Mouse (Mus musculus): ENCODE data around the gene Nras. TPM values are rescaled to one million over a fixed set of nuclear protein-coding genes. Genes with fewer than 3 reads are reported as not detected.

Nras gene
- total RNA-seq (2021), result 10 to 100 TPM; 67.0 to 87.2 TPM
- long read RNA-seq, experiment 1, full-length matches to known transcripts, result 29 of 37 reads
- long read RNA-seq, experiment 1, partial matches to known transcripts, result 2 of 37 reads
- long read RNA-seq, experiment 1, other reads (novel, unspliced or antisense), result 6 of 37 reads
- long read RNA-seq, experiment 2, full-length matches to known transcripts, result 29 of 31 reads
- long read RNA-seq, experiment 2, partial matches to known transcripts, result 0 of 31 reads
- long read RNA-seq, experiment 2, other reads (novel, unspliced or antisense), result 2 of 31 reads

DNA sequence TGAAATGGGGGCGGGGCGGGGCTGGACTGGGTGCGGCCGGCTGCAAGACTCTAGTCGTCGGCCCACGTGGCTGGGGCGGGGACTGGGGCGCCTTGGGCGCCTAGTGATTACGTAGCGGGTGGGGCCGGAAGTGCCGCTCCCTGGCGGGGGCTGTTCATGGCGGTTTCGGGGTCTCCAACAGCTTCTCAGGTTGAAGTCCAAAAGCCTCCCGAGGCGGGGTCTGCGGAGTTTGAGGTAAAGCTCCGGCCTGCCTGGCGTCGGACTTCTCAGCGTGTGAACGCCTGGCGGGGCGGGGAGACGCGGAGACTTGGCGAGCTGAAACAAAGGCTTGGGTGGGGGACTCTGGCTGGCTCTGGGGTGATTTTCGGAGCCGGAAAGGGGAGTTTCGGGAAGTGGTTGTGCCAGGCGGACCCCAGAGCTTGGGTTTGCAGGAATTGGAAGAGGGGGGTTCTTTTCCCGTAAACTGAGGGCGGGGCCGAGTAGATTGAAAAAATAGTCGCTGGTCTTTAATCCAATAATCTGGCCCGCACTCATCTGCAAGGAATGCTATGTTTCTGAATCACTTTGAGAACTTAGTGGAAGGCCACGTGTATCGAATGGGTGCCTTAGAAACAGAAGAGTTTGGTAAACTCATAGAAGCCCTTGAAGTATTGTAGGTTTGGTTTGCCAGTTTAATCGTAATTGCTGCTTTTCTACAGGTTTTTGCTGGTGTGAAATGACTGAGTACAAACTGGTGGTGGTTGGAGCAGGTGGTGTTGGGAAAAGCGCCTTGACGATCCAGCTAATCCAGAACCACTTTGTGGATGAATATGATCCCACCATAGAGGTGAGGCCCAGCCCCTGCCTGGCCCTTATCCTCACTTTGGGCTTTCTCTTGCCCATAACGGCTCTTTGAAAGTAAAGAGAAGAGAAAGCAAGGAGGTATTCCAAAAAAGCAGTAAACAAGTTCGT, at the start of gene Nras:
Gene Nras, plus strand, starts transcription at position 79 of the 951 bp plus-strand sequence.
- intact Hi-C loops (cut with DNase I), result loop anchor here (2.0 to 5.0 kb wide), 3 partner anchors 36 to 112 kb away; partner anchors contain the start of genes Bcas2 and Csde1
- DNase-seq, result peak; percentile 95 to 98

DNA sequence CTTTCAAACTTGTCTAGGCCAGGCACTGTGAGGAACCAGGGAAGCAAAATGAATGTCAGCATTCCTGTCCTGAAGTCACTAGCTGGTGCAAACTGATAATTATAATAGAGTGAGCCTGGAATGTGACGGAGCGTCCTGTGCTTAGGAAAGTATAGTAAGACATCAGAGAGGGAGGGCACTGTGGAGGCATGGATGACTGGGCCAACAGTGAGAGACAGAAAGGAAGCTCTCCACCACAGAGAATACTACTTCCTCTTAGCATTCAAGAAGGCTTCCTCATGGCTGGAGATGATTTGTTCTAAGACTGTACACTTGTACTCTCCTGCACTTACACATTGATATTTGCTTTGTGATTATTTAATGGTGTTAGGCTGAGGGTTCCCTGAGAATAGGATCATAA, 40.7 kb upstream of the Nras start:
- intact Hi-C loops (cut with DNase I), result no loop called here
- no peak for DNase-seq

DNA sequence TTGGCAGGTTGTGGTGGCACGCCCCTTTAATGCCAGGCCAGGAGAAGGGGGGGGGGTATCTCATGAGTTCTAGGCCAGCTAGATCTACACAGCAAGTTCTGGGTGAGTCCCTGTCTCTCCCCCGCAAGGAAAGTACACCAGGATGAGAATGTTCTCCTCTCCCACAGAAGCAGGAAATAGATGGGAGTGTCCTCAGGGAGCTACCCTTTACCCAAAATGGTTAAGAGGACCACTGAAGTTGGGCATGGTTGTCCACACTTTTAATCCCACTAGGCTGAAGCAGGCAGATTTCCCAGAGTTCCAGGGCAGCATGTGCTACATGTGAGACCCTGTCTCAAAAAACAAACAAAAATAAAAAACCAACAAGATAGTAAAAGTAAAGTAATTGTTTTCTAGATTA, 38.6 kb upstream of the Nras start:
- intact Hi-C loops (cut with DNase I), result loop anchor here (2.0 kb wide), 1 partner anchor 21 kb away; no protein-coding TSS in a partner anchor
- DNase-seq, result no peak

DNA sequence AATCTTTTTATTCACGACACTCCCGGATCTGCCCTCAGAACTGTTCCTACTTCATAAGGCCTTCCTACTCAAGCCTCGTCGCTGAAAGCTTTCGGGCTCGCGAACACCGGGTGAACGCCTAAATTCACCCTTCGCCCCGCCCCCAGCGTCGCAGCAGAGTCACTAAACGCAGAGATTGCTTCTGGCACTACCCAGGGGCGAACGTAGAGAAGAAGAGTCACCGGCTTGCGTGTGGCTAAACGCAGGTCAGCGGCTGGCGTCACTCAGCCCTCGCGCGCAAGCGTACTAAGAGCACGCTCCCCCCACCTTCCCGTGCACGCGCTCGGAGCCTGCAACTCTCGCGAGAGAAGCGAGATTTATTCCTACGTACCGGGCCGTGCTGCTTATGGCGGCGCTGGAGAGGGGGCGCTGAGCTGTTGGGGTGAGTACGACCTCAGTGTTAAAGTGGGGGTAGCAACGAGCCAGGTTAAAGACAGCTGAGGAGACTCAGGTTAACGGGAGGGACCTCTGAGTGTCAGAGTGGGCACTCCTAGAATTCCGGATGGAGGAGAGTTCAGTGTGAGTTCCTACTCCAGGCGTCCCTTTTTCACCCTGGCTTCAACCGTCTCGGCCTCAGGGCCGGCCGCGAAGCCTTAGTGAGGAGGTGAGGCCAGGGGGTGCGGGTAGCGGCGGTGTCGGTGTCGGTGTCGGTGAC, 37.7 kb upstream of the Nras start, which contains the start of gene Csde1:
Gene Csde1, plus strand, starts transcription at position 178 of the 694 bp plus-strand sequence.
- peak; percentile 96 to 97 for DNase-seq
- intact Hi-C loops (cut with DNase I), result loop anchor here (5.0 to 10.0 kb wide), 2 partner anchors 37 to 1764 kb away; partner anchors contain the start of genes Fam19a3, Nras, Ppm1j and Rhoc

DNA sequence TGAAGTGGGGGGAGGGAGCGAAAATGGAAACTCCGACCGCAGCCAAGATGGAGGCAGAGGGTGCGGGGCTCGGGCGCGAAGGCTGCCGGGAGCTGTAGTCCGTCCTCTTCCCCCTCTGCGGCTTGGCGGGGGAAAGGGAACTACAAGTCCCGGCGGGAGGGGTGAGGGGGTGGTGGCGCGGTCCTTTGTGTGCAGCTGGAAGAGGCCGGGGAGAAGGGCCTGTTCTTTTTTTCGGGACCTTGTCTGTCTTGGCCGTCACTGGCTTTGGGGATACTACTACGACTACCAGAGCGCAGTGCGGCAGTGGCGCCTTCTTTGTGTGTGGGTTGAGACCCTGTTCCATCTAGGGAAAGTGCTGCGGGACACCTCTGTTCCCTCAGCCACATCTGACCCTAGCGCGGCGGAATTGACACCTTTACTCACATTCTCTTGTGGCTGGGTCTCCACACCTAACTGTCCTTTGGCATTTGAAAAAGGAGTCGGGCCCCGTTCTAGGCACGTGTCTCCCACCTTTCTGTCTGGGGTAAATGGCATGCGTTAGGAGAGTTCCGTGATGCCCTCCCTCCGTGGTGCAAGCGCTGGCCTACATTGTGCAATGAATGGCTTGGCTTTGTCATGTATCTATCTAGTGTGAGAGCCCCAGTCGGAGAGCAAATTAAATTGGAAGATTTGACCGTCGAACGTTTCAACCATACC, 37.0 kb upstream of the Nras start:
- intact Hi-C loops (cut with DNase I), result loop anchor here (5.0 to 10.0 kb wide), 2 partner anchors 36 to 1764 kb away; partner anchors contain the start of genes Fam19a3, Nras, Ppm1j and Rhoc
- DNase-seq, result peak; percentile 88 to 90

DNA sequence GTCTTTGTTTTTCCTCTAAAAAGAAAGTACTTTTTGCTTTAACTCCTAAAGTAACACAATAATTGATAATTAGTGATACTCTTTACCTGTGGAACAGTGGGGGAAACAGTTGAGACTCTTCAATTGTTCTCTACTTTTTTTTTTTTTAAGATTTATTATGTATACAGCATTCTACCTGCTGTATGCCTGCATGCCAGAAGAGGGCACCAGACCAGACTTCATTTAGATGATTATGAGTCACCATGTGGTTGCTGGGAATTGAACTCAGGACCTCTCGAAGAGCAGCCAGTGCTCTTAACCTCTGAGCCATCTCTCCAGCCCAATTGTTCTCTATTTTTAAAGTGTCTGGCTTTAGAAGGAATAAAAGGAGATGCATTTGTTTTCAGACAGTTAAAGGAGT, 31.9 kb upstream of the Nras start:
- no peak for DNase-seq
- intact Hi-C loops (cut with DNase I), result loop anchor here (10.0 kb wide), 1 partner anchor 1759 kb away; the partner anchor contains the start of genes Fam19a3, Ppm1j and Rhoc

DNA sequence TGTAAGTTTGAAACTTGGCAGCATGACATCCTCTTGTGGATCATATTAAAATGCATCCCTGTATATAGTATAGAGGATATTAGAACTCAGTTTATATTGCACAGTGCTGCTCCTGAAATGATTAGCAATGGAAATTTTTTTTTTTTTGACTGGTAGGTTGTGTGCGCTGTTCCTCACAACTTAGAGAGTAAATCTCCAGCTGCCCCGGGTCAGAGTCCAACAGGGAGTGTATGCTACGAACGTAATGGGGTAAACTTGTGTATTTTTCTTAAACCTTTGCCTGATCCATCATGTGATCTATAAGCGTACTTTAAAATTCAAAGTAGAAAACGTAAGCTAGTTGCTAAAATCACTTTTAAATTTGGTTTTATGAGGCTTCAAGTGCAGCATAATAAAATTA, 17.8 kb upstream of the Nras start:
- intact Hi-C loops (cut with DNase I), result no loop called here
- no peak for DNase-seq

DNA sequence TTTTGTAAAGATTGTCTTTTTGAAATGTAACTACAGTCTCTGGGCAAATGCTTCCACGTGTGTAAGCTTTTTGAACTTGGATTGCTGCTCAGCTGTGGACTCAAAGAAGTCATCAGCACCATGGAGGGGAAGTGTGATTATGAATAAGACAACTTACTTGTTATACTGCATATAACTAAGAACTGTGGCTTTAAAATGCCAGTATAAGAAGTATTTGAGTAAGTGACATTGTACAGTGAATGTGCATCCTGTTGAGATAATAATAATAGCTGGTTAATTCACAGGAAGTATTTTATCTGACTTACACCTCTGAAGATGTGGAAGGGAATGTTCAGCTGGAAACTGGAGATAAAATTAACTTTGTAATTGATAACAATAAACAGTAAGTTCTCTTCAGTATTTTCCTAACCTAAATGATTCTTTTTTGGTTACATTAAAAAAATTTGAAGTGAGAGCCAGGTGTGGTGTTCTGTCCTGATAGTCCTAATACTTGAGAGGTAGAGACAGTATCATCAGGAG, 17.2 kb upstream of the Nras start:
- intact Hi-C loops (cut with DNase I), result no loop called here

DNA sequence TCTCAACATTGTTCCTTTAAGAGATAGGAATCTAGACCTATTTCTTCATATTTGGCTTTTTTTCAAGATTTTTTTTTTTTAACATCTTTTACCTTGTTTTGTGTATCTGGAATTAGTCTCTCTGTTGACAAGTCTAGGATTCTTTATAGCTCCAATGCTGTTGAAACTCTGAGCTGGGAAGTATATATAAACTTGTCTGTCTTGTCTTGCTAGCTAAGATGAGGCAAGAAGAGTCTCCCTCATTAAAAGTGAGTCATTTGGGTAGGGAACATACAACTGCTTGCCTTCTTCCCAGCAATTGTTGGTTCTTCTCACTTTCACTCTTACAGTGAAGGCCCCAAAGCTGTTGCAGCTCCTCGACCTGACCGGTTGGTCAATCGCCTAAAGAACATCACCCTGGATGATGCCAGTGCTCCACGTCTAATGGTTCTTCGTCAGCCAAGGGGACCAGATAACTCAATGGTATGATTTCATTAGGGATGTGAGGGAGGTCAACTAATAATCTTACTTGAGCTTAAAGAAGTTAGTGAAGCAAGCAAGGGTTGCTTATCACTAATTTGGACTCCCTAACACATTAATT, 2.0 kb upstream of the Nras start:
- intact Hi-C loops (cut with DNase I), result loop anchor here (5.0 kb wide), 2 partner anchors 34 to 91 kb away; partner anchors contain the start of gene Csde1

More for the DNA sequence above, 17.2 kb upstream of the Nras start:
- no peak for DNase-seq

DNA sequence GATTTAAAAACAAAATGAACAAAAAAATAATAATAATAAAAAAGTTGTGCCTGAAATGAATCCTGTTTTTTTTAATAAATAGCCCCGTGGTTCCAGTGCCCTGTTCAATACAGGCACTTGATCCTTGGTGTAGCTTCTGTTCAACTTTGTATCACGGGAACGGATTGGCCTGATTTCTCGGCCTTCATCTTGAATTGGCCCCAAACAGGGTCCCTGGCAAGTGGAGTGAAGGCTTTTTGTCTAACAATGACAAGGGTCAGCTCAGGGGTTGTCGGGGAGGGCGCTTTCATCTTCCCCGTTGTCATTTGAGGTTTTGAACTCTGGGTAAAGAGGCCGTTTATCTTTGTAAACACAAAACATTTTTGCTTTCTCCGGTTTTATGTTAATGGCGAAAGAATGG, 333 bp upstream of the Nras start:
- no peak for DNase-seq
- intact Hi-C loops (cut with DNase I), result loop anchor here (2.0 to 5.0 kb wide), 3 partner anchors 35 to 113 kb away; partner anchors contain the start of genes Bcas2 and Csde1

More for the DNA sequence above, 2.0 kb upstream of the Nras start:
- DNase-seq, result no peak

DNA sequence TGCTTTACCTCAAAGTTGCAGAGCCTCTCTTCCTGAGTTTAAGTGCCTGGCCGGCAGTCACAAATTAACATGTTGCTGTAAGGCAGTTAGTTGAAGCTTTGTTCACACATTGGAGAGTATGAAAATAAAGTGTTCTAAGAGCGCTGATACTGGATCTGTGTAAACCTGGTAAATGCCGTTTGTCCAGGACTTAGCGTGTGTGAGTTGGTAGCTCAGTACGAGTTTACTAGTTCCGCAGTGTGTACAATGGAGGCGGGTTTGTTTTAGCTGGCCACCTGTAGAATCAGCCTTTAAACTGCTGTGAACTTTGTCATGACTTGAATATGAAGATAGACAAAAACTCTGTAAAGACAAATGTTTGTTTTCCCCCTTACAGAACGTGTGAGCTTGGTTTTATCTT, 8.8 kb downstream of the Nras start:
- DNase-seq, result no peak
- intact Hi-C loops (cut with DNase I), result no loop called here

DNA sequence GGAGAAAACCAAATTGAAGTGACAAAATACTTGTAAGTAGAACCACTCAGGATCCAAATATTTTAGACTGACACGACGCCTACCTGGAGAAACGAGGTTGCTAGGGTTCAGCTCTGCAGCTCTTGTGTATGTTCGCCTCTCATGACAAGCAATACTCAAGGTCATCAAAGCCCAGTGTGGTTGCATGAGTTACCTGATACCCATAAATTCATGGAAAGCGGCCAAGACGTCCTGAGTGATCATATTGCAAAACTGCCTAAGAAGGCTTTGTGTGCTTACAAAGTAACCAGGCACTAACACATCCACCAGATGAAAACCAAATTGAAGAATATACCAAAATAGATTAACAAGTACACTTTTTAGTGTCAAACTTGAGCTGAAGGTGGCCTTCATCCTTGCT, 10.9 kb downstream of the Nras start:
- intact Hi-C loops (cut with DNase I), result no loop called here
- no peak for DNase-seq

DNA sequence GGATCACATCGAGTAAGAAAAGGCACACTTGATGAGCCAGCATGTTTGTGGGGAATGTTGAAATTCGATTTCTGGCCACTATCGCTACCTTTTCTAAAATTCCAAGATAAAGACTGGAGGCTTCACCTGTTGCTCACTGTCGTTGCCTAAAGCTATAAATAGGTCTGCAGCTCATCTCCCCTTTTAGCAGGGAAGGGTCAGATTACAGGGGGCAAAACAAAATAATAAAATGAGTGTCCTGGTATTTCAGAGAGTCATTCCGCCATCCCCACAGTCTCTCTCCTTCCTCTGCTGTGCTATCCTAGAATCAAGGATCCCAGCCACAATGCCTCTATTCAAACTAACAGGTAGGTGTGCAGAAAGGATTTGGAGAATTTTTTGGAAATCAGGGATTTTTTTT, 15.7 kb downstream of the Nras start, which contains the start of gene Ampd1:
Gene Ampd1, plus strand, starts transcription at position 244 of the 400 bp plus-strand sequence.
- DNase-seq, result no peak
- intact Hi-C loops (cut with DNase I), result no loop called here

DNA sequence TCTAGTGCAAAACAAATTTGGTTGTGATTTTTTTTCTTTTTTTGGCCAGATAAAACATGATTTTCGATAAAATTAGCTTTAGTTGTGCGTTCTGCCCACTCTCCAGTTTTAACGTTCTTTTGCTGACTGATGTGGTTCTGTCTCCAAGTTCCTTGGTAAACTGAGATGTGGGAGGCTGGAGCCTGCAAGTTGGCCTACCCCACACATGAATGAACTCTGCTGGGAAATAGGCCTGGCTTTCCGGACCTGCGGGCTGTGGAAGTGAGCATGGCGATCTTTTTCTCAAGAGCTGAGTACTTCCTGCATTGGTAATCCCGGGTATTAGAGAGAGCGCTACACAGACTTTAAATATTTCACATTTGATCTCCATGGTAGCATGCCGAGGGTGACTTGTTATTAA, 17.8 kb downstream of the Nras start:
- intact Hi-C loops (cut with DNase I), result no loop called here
- DNase-seq, result no peak

DNA sequence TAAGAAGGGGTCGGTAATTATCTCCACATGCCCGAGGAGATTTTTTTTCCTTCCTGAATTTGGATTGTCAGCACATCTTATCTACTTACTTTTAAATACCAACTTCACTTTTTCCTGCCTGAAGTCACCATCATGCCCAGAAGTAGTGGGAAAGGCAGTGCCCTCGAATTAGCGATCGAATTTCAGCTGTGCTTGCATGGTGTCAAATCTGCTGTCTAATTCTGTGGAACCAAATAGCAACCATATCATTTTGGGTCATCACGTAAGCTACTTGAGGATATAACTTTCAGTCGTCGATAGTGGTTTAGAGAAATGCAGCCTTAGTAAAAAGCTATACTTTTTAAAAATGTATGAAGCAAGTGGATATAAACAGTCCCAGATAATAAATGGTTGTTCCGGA, 18.4 kb downstream of the Nras start:
- no peak for DNase-seq

DNA sequence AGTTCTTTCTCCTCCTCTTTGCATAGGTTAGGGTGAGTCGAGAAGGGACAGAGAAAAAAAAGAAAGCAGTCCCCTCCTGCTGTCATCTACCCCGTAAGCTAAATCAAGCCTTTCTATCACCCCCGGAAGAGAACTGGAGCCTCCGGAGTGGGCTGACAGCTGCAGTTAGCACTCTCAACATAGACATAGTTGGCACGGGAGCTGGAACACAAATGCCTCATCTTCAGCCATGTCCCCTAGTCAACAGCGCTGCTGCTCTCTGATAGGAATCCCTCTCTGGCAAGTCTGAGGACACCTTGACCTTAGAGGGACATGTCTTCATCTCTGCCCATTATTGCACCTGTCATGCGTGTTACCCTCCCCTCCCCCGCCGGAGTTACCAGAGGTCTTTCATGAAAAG, 21.2 kb downstream of the Nras start:
- intact Hi-C loops (cut with DNase I), result no loop called here
- no peak for DNase-seq

More for the DNA sequence above, 18.4 kb downstream of the Nras start:
- intact Hi-C loops (cut with DNase I), result no loop called here

DNA sequence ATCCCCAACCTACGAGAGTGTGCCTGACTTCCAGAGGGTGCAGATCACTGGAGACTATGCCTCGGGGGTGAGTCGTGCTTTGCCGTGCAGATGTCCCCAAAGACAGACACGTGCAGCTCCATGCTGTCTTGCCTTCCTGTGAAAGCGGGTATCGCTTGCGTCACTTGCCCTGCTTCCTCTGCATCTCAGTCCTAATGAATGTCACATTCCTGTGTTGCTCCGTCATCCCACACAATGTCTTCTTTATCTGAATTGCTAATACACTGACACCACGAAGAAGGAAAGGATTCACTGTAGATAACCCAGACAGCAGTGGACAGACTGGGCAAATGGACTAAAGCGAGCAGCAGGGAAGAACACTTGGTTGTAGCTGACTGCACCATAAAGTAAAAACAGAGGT, 23.0 kb downstream of the Nras start:
- no peak for DNase-seq

DNA sequence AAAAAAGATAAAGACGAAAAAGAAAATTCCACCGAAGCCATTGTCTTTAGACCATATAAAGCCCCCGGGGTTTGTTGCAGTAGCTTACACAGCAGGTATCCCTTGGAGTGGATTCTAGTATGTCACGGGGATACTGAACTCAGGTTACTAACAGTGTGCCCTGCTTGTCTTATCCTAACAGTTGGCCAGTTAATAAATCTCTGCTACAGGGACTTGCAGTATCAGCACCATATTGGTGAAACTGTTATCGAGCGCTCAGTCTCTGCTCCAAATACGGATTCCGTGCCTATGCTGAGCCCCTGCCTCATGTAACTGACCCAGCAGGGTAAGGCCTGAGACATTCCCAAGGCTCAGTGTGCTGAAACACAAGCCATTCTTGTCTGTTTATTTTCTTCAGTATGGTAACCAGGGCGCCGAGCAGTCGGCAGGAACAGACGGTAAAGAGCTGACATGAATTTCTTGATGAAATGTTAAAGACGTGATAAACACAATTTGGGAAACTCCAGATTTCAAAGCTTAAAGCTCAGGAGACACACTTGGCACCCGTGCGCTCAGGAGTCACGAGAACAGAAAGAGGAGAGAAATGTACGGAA, 23.9 kb downstream of the Nras start:
- intact Hi-C loops (cut with DNase I), result no loop called here
- DNase-seq, result no peak

More for the DNA sequence above, 23.0 kb downstream of the Nras start:
- intact Hi-C loops (cut with DNase I), result no loop called here

All from heart, postnatal 14 days (tissue).